Mouse (Mus musculus) gastrocnemius, adult 8-10 months (tissue): ENCODE results near the gene Ryk. TPM values are rescaled to one million over a fixed set of nuclear protein-coding genes. Genes with fewer than 3 reads are reported as not detected.
"Not testable (repeated sequence)": the region's sequence is repeated elsewhere in the genome, so short reads cannot be mapped to it uniquely, and the experiment has no call there.

Experiments
- DNase-seq, 2 experiments: peaks; one replicate each; pipeline ENCODE4 v3.0.0; 2022; ENCODE audit warnings: low spot score in 2 of 2
- total RNA-seq, 4 experiments: library from RNA; stranded (reverse); gene quantifications; 2 replicates each; pipeline ENCODE4 v1.2.4; 2022

The Ryk gene
- total RNA-seq, 4 experiments from 2014 or later = 51.3 to 60.1 (median 53.4) TPM

DNA sequence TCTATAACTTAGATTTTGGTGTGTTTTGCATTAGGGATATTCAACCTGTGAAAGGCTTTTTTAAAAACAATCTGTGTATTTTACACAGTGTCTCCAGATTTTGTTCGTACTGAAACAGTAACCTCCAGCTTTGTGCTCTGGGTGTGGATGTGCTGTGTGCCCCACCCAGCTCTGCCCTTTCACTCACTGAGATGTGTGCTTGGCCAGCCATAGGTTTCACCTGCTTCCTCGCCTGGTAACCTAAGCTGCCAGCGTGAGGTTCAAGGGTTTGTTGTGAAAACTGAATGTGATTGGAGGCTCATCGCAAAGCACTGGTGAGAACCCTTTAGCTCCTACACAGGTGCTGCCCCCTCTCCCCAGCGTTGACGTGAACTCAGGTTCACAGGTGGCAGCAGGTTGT lies 70.2 kb downstream of the Ryk start:
- DNase-seq = no peak

DNA sequence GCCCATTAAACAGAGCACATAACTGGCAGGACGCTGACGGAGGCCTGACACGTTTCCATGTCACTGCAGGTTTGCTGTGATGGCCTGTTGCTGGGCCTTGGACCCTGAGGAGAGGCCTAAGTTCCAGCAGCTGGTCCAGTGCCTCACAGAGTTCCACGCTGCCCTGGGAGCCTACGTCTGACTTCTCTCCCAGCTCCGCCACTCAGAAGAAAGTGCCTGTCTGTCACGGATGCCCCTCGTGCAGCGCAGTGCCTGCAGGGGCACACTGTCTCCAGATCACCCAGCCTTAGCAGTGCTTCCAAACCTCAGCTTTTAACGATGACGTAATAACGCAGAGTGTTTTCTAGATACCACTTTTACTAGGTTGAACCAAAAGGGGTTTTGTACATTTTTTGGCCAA lies 72.1 kb downstream of the Ryk start:
- DNase-seq = no peak

DNA sequence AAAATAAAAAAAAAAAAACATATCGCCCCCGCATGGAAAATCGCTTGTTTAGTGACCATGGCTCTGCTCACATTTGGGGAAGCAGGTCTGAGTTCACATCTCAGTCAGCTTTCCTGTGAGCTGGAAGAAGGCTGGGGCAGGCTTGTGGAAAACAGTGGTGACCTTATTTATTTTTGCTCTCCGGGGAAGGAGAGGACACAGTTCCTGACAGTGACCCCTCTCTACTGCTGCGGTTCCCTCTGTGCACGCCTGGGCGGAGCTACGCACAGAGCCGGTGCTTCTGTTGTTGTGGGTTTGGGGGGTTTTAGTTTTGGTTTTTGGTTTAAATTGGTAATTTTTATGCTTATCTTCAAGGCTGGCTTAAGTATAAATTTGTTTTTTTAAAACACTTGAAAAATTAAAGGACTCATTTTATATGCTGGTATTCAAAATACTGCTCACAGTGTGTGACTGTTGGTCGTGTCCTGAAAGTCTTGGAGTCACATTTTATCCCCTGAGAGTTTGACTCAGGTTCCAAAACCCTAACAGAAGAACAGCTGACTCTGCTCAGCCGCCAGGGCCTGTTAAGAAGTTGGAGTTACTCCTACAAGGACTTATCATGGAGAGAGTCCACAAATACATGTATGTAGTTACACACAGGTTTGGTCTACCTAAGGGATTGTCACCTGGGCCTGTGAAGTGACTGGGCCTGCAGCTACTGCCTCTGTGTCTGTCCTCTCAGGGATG lies 73.0 kb downstream of the Ryk start:
- DNase-seq = no peak

DNA sequence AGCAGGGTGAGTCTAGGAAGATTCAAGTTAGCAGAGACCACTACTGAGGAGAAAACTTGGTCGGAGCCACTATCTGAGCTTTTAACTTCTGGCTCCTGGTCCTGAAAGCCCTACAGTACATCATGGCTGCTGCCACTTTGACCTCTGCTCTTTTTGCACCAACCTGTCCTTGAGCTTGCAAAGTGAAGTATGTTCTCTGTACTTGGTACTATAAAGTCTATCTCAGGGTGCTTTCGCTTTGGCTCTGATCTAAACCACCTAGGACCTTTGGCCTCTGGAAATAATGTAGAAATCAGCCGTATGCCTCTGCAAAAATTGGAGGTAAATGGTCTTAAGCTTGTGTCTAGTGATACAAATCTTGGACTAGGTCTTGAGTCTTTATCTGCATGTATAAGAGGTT lies 76.8 kb downstream of the Ryk start:
- DNase-seq = no peak

DNA sequence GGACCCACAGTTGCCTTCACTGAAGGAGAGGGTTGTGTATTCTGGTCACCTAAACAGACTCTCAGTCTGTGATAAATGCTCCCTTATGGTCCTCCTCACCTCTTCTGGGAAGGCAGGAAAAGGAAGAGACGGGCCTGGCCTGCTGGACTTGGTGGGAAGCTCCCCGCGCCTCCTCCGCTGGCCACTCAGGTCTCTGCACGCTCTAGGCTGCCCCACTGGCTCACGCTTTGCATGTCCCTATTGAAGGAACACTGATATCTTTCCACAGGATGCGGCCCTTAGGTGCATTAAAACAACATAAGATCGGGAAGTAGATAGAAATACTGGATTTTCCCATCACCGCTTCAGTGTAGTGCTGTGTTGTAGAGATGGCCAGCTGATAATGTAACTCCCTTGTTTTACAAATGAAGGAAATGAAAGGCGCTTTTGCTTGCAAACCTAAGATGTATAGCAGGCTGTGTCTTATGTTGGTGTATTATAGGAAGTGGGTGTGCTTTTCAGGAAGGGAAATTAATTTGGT lies 77.9 kb downstream of the Ryk start:
- no peak for DNase-seq

DNA sequence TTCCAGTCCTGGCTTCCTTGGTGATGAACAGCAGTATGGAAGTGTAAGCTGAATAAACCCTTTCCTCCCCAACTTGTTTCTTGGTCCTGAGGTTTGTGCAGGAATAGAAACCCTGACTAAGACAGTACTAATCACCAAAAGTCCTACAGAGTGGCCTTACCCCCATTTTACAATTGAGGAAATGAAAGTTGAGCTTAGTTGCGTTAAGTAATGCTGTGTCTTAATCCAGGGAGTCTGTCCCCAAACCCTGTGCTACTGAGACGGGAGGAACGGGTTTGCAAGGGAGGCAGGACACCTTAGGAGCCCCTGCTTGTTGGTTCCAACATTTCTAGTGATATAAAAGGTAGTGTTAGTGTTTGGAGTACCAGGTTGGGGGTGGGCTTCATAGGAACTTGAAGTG lies 78.9 kb downstream of the Ryk start:
- not testable (repeated sequence) for DNase-seq

DNA sequence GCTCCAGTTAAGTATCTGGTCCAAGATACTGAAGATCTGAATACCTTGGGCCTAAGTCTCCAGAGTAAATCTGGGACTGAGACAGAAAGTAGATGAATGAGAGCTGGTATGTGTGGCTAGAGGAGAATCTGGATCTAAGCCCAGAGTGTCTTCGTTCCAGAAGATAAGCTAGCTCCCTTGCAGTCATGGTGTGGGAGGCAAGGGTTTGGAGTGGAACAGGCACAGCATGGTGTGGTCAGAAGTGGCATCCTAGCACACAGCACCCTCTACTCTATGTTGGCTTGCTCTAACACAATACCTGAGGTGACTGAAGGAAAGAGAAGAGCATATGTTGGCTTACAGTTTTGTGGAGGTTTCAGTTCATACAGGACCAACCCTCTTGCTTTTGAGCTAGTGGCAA lies 79.9 kb downstream of the Ryk start:
- no peak for DNase-seq

DNA sequence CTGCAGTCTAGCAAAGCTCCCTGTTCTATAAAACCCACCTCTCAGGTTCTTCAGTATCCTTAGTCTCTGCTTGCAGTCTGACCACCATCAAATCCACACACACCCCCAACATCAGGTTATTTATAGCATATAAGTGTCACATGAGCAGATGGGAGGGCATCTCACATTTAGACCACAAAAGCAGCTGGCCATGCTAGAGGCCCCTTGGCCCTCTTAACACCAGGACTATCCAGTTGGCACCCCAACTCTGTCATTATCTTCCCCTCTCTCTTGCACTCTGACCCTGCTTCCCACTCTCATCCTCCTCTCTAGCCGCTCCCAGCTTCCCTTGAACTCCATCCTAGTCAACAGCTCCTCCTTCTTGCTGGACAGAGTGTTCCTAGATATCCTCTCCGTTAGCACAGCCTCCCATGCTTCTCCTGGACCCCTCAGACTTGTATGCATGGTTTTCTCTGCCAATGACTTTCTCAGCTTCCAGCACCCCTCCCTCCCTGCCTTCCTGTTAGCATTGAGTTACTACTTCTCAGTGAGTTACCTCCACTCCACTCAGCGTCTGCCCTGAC lies 80.7 kb downstream of the Ryk start:
- DNase-seq = no peak

DNA sequence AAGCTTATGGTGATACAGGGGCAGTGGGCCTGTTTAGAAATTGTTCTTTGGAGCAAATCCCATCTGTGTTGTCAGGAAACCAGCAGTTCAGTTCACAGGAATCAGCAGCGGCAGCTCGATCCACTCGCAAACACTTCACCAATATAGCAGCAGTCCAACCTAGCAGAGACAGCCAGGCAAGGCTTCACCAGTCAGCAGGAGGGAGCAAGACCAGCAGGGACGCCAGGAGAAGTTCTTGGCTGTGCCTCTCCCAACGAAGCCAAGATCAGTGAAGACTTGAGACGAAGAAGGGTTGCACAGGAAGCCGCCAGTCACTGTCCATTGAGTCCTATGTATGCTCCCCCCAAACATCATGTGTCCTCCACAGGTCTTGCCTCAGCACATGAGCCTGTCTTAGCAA lies 81.4 kb downstream of the Ryk start:
- DNase-seq = no peak

DNA sequence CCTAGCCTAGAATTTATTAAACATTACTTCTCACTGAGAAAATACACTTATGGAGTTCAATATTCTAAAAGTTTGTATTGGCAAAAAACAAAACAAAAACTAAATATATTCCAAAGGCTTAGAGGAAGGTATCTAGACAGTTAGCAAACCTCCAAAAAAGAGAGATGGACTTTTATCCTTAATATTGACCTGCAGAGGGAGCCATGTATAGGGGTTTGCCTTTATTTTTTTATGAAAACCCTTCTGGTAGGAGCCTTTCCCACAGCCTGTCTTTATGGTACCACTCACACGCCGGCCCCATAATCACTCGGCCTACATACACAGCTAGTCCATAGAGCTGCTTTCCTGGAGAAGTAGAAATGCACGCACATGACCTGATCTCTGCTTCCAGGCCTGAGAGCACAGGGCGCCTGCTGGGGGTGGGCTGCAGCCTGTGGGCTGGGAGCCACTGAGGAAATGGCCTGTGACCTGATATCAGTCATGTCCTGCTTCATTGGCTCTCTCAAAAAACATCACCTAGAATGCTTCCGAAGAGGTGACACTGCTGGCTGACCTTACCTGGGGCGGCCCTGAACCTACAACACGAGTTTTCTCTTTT lies 82.9 kb downstream of the Ryk start:
- DNase-seq = no peak

DNA sequence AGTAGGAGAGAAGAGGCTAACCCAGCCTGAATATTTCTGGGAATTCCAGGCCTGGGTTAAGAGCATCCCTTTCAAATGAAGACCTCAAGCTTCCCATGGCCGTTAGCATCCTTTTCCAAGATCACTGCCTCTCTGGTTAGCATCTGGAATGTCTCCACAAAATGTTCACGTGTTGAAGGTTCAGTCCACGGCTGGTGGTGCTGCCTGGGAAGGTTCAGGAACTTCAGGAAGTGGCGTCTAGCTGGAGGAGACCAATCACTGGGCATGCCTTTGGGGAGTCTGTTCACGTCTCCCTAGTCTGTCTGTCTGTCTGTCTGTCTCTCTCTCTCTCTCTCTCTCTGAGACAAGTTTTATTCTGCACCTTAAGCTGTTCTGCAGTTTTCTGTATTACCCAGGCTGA lies 84.8 kb downstream of the Ryk start:
- DNase-seq = no peak

DNA sequence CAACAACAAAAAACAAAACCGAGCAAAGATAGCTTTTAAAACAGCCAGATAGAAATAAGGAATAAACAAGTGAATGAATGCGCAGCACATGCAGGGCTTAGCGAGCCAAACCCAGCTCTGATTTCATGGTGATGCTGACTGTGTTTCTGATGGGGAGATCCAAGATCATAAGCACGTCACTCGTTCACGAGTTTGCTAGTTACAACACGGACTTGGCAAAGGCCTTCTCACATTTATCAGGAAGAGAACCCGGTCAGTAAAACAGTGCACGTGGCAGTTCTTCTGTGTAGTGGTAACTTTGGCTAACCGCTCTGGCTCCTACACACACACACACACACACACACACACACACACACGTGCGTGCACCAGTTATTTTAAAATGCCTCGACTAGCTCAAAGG lies 87.1 kb downstream of the Ryk start:
- DNase-seq = no peak

DNA sequence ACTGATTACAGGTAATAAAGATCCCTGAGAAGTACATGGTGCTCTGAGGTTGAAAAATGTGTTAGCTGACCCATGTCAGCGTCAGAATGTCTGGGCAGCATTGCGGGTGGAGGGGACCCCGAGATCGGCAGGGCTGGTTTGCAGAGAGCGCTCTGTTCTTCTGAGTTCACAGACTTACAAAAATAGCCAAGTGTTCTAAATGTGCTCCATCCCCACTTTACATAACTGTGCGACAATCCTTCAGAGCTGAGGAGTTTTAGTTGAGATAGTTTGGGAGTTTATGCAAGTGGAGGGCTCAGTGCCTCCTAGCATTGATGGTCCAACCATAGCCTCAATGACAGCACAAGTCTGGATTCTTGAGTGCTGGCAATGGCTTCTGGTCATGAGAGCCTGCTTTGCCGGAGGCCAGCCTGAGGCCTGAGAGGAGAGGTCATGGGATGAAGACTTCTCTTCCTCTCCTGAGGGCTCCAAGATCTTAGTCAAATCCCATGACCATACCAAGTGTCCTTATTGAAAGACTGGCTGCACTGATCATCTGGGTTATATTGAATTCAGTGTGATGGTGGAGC lies 88.2 kb downstream of the Ryk start:
- no peak for DNase-seq

DNA sequence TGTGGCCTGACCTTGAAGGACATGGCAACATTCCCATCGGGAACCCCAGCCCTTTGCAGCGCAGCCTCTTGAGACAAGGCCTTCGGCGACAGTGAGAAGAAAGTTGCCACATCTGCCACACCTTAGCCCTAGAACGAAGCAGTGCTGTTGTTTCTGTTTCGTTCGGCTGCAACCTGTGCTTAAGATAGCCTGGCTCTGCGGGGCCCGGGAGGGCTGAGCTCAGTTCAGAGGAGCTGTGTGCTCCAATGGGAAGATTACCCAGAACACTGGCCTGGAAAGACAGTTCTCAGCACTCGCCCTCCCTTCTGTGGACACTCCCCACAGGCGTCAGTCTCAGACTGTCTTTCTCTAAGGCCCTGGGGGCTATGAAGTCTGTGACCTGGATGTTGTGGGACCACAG lies 89.1 kb downstream of the Ryk start:
- no peak for DNase-seq

DNA sequence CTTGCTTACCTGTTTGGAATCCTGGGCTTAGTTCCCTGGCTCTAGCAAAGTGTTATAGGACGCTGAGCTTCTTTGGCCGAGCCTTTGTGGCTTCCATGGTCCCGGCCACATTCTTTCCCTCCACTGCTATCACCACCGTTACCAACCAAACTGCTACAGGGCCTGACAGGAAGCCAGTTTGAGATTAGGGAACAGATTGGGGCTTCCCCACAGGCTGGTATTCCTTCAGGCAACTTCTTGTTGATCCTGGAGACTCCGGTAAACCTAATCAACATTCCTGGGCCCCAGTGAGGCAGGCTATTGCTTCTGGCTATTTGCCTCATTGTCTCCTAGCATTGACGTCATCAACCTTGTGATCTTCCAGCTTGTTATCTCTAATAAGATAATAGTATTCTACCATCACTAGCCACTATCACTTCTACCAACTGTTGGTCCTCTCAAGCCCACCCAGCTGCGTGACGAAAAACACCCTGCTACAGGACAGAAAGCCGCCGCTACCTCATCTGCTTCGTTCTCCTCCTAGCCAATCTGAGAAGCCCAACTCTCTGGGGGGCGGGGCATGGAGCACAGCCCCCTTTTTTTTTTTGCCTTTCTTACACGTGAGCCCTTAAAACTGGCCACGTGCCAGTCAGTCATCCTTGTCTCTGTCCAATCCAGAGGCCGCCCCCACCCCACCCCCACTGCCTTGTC lies 90.1 kb downstream of the Ryk start:
- no peak for DNase-seq

DNA sequence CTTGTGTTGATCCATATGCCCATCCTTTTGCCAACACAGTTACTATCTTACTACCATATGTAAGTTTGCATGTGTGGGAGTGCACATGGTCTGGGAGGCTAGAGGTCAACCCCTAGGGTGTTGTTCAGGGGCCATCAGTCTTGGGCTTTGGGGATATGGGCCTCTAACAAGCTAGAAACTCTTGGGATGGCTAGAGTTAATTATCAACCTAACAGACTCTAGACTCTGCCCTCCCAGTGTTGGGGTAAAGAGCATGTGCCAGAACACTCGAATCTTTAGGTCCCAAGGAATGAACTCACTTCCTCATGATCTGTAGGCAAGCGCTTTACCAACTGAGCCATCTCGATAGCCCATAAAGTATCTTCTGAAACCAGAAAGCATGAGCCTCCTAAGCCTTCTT lies 91.4 kb downstream of the Ryk start:
- DNase-seq = no peak

DNA sequence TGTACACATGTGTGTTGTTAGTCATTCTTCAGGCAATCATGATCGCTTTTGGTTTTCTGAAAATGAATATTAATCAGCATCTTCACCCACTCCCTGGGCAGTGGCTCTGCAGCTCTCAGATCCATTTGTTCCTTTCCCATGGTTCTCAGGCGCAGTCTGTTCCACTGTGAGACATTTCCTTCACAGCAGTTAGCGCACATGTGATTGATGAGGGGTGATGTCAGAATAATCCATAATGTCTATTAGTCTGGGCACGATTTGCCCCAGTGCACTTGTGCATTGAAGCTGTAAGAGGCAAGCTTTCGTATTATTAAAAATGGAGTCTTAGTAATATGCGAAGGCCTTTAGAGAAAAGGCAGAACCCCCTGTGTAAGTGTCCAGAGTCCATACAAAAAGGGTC lies 95.1 kb downstream of the Ryk start:
- no peak for DNase-seq

DNA sequence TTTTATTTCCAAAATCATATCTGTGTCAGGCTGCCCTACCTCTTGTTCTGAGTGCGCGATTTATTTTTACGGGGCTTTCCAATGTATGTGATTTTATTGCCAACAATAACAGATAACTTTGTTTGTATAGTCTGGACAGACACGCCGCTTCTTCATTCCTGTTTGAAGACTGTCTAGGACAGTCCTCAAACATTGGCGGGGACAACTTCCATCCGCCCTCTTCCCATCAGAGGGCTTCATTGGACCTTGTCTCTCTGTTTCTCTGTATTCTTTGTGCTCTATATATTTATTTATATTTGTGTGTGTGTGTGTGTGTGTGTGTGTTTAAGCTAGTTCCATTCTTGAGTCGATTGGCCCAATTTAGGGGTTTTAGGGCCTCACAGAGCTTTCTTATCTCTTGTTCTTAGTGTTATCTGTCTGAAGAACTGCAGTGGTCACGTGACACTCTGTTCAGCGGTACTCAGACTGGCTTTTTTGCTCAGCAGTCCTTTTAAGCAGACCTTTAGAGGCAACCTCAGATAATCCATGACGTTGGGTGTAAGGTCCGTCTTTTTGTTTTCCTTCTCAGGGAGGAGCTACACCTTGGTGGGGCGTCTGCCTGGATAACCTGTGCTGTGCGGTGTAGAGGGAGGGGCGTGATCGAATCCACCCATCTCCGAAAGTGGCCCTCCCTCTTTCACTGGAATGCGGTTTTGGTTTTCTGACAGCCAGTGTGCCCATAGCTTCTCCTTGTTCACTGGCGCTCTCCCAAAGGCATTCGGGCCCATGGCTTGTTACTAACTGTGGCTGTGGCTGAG lies 99.4 kb downstream of the Ryk start:
- DNase-seq = no peak

DNA sequence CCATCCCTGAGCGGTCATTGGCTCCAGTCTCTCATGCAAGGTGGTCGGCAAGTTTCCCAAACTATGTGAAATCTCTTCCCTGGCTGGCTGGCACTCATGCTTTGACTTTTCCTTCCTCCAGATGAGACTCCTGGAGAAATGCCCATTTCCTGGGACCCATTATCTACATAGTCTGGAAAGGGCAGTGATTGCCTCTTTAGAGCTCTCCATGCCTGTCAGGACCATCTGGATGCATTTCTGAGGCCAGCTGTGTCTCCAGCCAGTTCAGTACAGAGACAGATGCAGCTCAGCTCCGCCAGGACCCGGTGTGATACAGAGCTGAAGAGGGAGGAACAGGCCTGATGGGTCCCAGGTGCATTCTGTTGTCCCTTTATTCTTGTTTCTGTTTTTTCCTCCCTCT lies 107.5 kb downstream of the Ryk start:
- no peak for DNase-seq

DNA sequence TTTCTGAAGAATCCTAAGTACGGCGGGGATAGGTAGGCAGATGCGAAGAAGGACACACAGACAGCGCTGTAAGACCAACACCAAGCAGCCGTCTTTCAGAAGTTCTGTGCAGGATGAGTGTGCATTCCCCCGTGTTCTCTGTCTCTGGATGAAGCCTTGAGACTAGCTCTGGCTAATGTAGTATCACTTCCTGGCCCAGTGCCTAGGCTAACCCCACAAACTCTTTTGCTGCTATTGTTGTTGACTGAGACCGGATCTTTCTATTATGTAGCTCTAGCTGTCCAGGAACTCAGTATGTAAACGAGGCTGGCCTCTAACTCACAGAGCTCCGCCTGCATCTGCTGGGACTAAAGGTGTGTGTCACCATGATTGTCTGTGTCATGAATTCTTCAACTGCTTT lies 110.2 kb downstream of the Ryk start:
- no peak for DNase-seq

DNA sequence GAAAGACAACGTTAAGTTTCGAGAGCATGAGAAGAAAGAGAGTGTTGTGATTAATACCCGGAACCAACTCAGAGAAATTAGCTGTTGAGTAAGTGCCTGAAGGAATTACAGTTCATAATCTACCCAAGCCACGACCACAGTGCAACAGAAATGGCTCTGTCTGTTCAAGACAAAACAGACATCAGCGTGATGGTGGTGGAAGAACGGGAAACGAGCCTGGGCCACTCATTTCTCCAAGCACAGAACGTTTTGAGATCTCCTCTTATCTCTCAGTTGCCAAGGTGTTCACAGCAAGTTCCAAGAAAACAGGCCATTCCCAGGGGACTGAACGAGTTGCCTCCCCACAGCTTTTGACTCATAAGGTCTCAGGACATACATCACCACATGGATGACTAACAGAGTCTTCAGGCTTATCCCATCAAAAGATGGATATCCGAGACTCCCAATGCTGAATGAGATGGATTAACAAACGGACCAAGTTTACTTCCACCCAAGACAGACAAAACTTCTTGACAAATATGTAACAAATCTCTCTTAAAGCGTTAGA lies 111.8 kb downstream of the Ryk start:
- DNase-seq = no peak
